Mouse (Mus musculus) Patski (cell line): ENCODE data around the gene 2900011O08Rik. TPM values are rescaled to one million over a fixed set of nuclear protein-coding genes. Genes with fewer than 3 reads are reported as not detected.
"Not testable (repeated sequence)": the region's sequence is repeated elsewhere in the genome, so short reads cannot be mapped to it uniquely, and the experiment has no call there.

ENCODE experiments used
- ATAC-seq: fragments of 100-300 bp; one replicate; pipeline ENCODE4 v1.8.0; 2021
- CTCF ChIA-PET: fragments of 350-600 bp; sonication (Branson Sonifier 250); formaldehyde crosslinking; loops from one replicate; lab custom pipeline; 2022; ENCODE audit warnings: inconsistent platforms; lab: Charles Lee
- POLR2A ChIA-PET: fragments of 350-600 bp; sonication (Branson Sonifier 250); formaldehyde crosslinking; loops from one replicate; lab custom pipeline; 2022; ENCODE audit warnings: antibody characterized with exemption, inconsistent platforms; lab: Charles Lee
- DNase-seq: peaks from one replicate; pipeline ENCODE4 v3.0.0-alpha.2; 2011; ENCODE audit warnings: low read depth, low spot score
- H3K27me3 ChIP-seq: fragments of 371-371 bp; one replicate; pipeline ENCODE4 v1.5.1; 2021
- CTCF ChIP-seq: fragments of 100-300 bp; IDR thresholded peaks from one replicate; pipeline ENCODE4 v1.5.1; 2021
- in situ Hi-C: fragments of 300-500 bp; cut with MboI; formaldehyde crosslinking; loops from 3 replicates; pipeline ENCODE4 v1.11.1; 2018; ENCODE audit warnings: low pct_unique_long_range_greater_than_20kb, mixed read lengths
- polyA plus RNA-seq: library from polyadenylated mRNA; unstranded; gene quantifications from one replicate; pipeline ENCODE4 v1.2.3, GENCODE M21; 2021

The 2900011O08Rik gene
- polyA plus RNA-seq, 1 experiment from 2014 or later: 0.04 TPM

- in situ Hi-C loops: no loop called here
- TF ChIP-seq CTCF: no peak
- POLR2A ChIA-PET: interaction anchor here (1.3 kb wide), 1 partner anchor 15 kb away, joined by 3 read pairs; no protein-coding TSS in a partner anchor
- ATAC-seq (no peak), DNase-seq (no peak)
- H3K27me3 ChIP-seq: no peaks in the 10 kb centered on the region
- CTCF ChIA-PET: interaction anchor here (1.0 kb wide), 1 partner anchor 11 kb away, joined by 3 read pairs; no protein-coding TSS in a partner anchor
These were observed 72.9 kb downstream of the 2900011O08Rik start for GRCm38 (mm10) chr16:14059118-14059854.

- CTCF ChIA-PET: no interaction called here
- in situ Hi-C loops: no loop called here
These were observed 73.5 kb downstream of the 2900011O08Rik start for GRCm38 (mm10) chr16:14059869-14060268.

GRCm38 (mm10) chr16:14066571-14066970 is 80.2 kb downstream of the 2900011O08Rik start:
- H3K27me3 ChIP-seq, in situ Hi-C loops, CTCF ChIA-PET, POLR2A ChIA-PET, ATAC-seq, DNase-seq: not testable (repeated sequence)

More at GRCm38 (mm10) chr16:14059869-14060268, 73.5 kb downstream of the 2900011O08Rik start:
- DNase-seq (no peak), ATAC-seq (no peak)
- H3K27me3 ChIP-seq: no peaks in the 10 kb centered on the region
- TF ChIP-seq CTCF: no peak
- POLR2A ChIA-PET: interaction anchor here (1.3 kb wide), 1 partner anchor 15 kb away, joined by 3 read pairs; no protein-coding TSS in a partner anchor

- H3K27me3 ChIP-seq, ATAC-seq, DNase-seq, CTCF ChIA-PET, in situ Hi-C loops, POLR2A ChIA-PET: not testable (repeated sequence)
These were observed 82.3 kb downstream of the 2900011O08Rik start for GRCm38 (mm10) chr16:14068701-14069100.

- ATAC-seq (no peak), DNase-seq (no peak)
- in situ Hi-C loops: no loop called here
- TF ChIP-seq CTCF: no peak
- ChIA-PET POLR2A (no interaction called here), CTCF (interaction anchor here (1.2 kb wide), 1 partner anchor 18 kb away, joined by 3 read pairs; no protein-coding TSS in a partner anchor)
- peaks cover 16% of the 10 kb centered on the region for H3K27me3 ChIP-seq
These were observed 84.2 kb downstream of the 2900011O08Rik start for GRCm38 (mm10) chr16:14070471-14071169.

- ChIA-PET CTCF (no interaction called here), POLR2A (no interaction called here)
- in situ Hi-C loops: no loop called here
- no peak for TF ChIP-seq CTCF
- no peaks in the 10 kb centered on the region for H3K27me3 ChIP-seq
- DNase-seq (no peak), ATAC-seq (no peak)
These were observed 96.5 kb downstream of the 2900011O08Rik start for GRCm38 (mm10) chr16:14082925-14083324.

- POLR2A ChIA-PET: no interaction called here
- no peak for DNase-seq
- ATAC-seq: no peak
These were observed 101.8 kb downstream of the 2900011O08Rik start for GRCm38 (mm10) chr16:14088249-14088648.

GRCm38 (mm10) chr16:14089296-14089695 is 102.9 kb downstream of the 2900011O08Rik start:
- CTCF ChIA-PET: no interaction called here
- H3K27me3 ChIP-seq: no peaks in the 10 kb centered on the region
- no peak for TF ChIP-seq CTCF
- in situ Hi-C loops: no loop called here
- DNase-seq: no peak
- ATAC-seq: no peak
- POLR2A ChIA-PET: no interaction called here

More at GRCm38 (mm10) chr16:14088249-14088648, 101.8 kb downstream of the 2900011O08Rik start:
- no peaks in the 10 kb centered on the region for H3K27me3 ChIP-seq
- in situ Hi-C loops: no loop called here
- no peak for TF ChIP-seq CTCF
- CTCF ChIA-PET: interaction anchor here (0.7 kb wide), 1 partner anchor 17 kb away, joined by 3 read pairs; no protein-coding TSS in a partner anchor

GRCm38 (mm10) chr16:14091771-14092170 is 105.4 kb downstream of the 2900011O08Rik start:
- no peaks in the 10 kb centered on the region for H3K27me3 ChIP-seq
- TF ChIP-seq CTCF: no peak
- POLR2A ChIA-PET: interaction anchor here (1.1 kb wide), 1 partner anchor 13 kb away, joined by 4 read pairs; no protein-coding TSS in a partner anchor
- no peak for ATAC-seq
- no peak for DNase-seq
- in situ Hi-C loops: no loop called here
- CTCF ChIA-PET: no interaction called here

- CTCF ChIA-PET: no interaction called here
- DNase-seq: no peak
- in situ Hi-C loops: no loop called here
- H3K27me3 ChIP-seq: no peaks in the 10 kb centered on the region
- no peak for TF ChIP-seq CTCF
- POLR2A ChIA-PET: interaction anchor here (0.5 kb wide), 1 partner anchor 328 kb away, joined by 3 read pairs; no protein-coding TSS in a partner anchor
- ATAC-seq: no peak
These were observed 119.5 kb downstream of the 2900011O08Rik start for GRCm38 (mm10) chr16:14105891-14106290.
